Mouse (Mus musculus) heart, embryonic 12.5 days (tissue): Measurements from ENCODE around the gene Olfr1357. TPM values are rescaled to one million over a fixed set of nuclear protein-coding genes. Genes with fewer than 3 reads are reported as not detected.

Source experiments
- ATAC-seq: fragments of 200-750 bp; cut with Nextera tagmentation; 2 replicates; pipeline ENCODE4 v1.8.0; 2017; ENCODE audit warnings: moderate TSS enrichment, moderate library complexity; ENCODE audit not compliant: insufficient number of reproducible peaks, low FRiP score
- H3K27ac ChIP-seq: fragments of 300-500 bp; sonication (generic); 2 replicates; pipeline ENCODE4 v1.5.1; 2016; ENCODE audit warnings: mild to moderate bottlenecking, moderate library complexity; ENCODE audit not compliant: poor library complexity, severe bottlenecking
- H3K27me3 ChIP-seq: fragments of 300-500 bp; sonication (generic); replicated peaks from 2 replicates; pipeline ENCODE4 v1.6.1; 2016; ENCODE audit warnings: mild to moderate bottlenecking, moderate library complexity
- H3K36me3 ChIP-seq: fragments of 300-500 bp; sonication (generic); 2 replicates; pipeline ENCODE4 v1.6.1; 2016; ENCODE audit warnings: mild to moderate bottlenecking, moderate library complexity
- H3K4me1 ChIP-seq: fragments of 300-500 bp; sonication (generic); replicated peaks from 2 replicates; pipeline ENCODE4 v1.6.1; 2016; ENCODE audit warnings: mild to moderate bottlenecking
- H3K4me2 ChIP-seq: fragments of 300-500 bp; sonication (generic); 2 replicates; pipeline ENCODE4 v1.6.1; 2016; ENCODE audit warnings: mild to moderate bottlenecking, moderate library complexity
- H3K4me3 ChIP-seq: fragments of 300-500 bp; sonication (generic); 2 replicates; pipeline ENCODE4 v1.5.1; 2016; ENCODE audit warnings: mild to moderate bottlenecking
- H3K9ac ChIP-seq: fragments of 300-500 bp; sonication (generic); 2 replicates; pipeline ENCODE4 v1.6.1; 2016; ENCODE audit warnings: mild to moderate bottlenecking, moderate library complexity
- H3K9me3 ChIP-seq: fragments of 300-500 bp; sonication (generic); replicated peaks from 2 replicates; pipeline ENCODE4 v1.6.1; 2016; ENCODE audit warnings: mild to moderate bottlenecking, moderate library complexity
- WGBS: fragments of 180-500 bp; shearing (Covaris S2); methylation state at CpG from one replicate; pipeline ENCODE4 v1.1.7; 2016; 5-methylcytosine and 5-hydroxymethylcytosine counted together
- polyA plus RNA-seq: library from polyadenylated mRNA; unstranded; fragments of >200 nt; fragmentation: Nextera tagmentation; extraction: Ambion mirVana; gene quantifications from 2 replicates; pipeline ENCODE4 v1.2.1, GENCODE M21; 2016

Gene Olfr1357
- polyA plus RNA-seq, 1 experiment from 2014 or later = not detected

- WGBS = 77% methylated on average over 1 of the region's 1 CpGs
- H3K4me2 ChIP-seq = no peak overlapping the region
- no peak for ATAC-seq
- no peaks in the 10 kb centered on the region for H3K27me3 ChIP-seq
- no peak overlapping the region for H3K9ac ChIP-seq
- H3K4me1 ChIP-seq = no peaks in the 10 kb centered on the region
- H3K36me3 ChIP-seq = no peaks in the 10 kb centered on the region
- no peak overlapping the region for H3K4me3 ChIP-seq
- no peak overlapping the region for H3K27ac ChIP-seq
- no peaks in the 10 kb centered on the region for H3K9me3 ChIP-seq
Observed at GRCm38 (mm10) chr10:78565070-78565469, 52.8 kb downstream of the Olfr1357 start.

Other genes starting within 250 kb of the Olfr1357 start
- 232 and 254 TPM in 2 replicates for gene Rrp1, start 205.0 kb downstream of the Olfr1357 start, polyA plus RNA-seq
- gene Cstb, start 192.4 kb downstream of the Olfr1357 start, polyA plus RNA-seq = 119 and 123 TPM in 2 replicates
- gene Pdxk, start 153.1 kb downstream of the Olfr1357 start, polyA plus RNA-seq = 5.4 and 5.5 TPM in 2 replicates
- not detected in 2 replicates for gene Olfr1358, start 100.6 kb downstream of the Olfr1357 start, polyA plus RNA-seq
- 46.5 and 47.6 TPM in 2 replicates for gene Ilvbl, start 43.7 kb downstream of the Olfr1357 start, polyA plus RNA-seq
- gene Syde1, start 26.1 kb downstream of the Olfr1357 start, polyA plus RNA-seq = 14.2 and 15.3 TPM in 2 replicates
- not detected in 2 replicates for gene Casp14, start 100.2 kb upstream of the Olfr1357 start, polyA plus RNA-seq
- gene Ccdc105, start 135.0 kb upstream of the Olfr1357 start, polyA plus RNA-seq = not detected in 2 replicates
- 0.66 and 0.72 TPM in 2 replicates for gene Slc1a6, start 162.4 kb upstream of the Olfr1357 start, polyA plus RNA-seq
- not detected in 2 replicates for gene Olfr1356, start 234.1 kb upstream of the Olfr1357 start, polyA plus RNA-seq